Mouse (Mus musculus): ENCODE measurements around the gene Ogfod2. TPM values are rescaled to one million over a fixed set of nuclear protein-coding genes. Genes with fewer than 3 reads are reported as not detected.
A peak's percentile ranks its signal among the peaks of the same experiment; 100 is the strongest.

Gene Ogfod2
- polyA plus RNA-seq, 1 experiment from 2014 or later: 29.4 TPM

GRCm38 (mm10) chr5:124115990-124116845 is 4.1 kb downstream of the Ogfod2 start, which contains the start of gene Arl6ip4:
Gene Arl6ip4, plus strand, starts transcription at chr5:124116089.
- peaks cover 58% of the 10 kb centered on the region for H3K4me1 ChIP-seq (replicated peaks)
- WGBS: 1% methylated on average over 64 of the region's 64 CpGs

GRCm38 (mm10) chr5:124119204-124119603 is 7.1 kb downstream of the Ogfod2 start:
- H3K36me3 ChIP-seq: peaks cover 79% of the 10 kb centered on the region
- ATAC-seq (ENCODE audit: low FRiP score): no peak
- no peaks in the 10 kb centered on the region for H3K27me3 ChIP-seq
- WGBS: 71% methylated on average over 5 of the region's 5 CpGs
- H3K9me3 ChIP-seq: no peaks in the 10 kb centered on the region
- H3K4me2 ChIP-seq: no peak overlapping the region
- no peak overlapping the region for H3K4me3 ChIP-seq
- no peak overlapping the region for H3K27ac ChIP-seq
- peak overlapping the region; percentile 5; the same call in 1 of the 2 replicates for H3K9ac ChIP-seq
- peaks cover 37% of the 10 kb centered on the region for H3K4me1 ChIP-seq (replicated peaks)

More at GRCm38 (mm10) chr5:124115990-124116845, 4.1 kb downstream of the Ogfod2 start, which contains the start of gene Arl6ip4:
- Histone ChIP-seq H3K4me2 (peak within 1 kb of the TSS; percentile 99), H3K9ac (peak within 1 kb of the TSS; percentile 95), H3K4me3 (peak within 1 kb of the TSS; percentile 83), H3K9me3 (no peaks in the 10 kb centered on the region), H3K27ac (peak within 1 kb of the TSS; percentile 89), H3K27me3 (no peaks in the 10 kb centered on the region), H3K36me3 (peaks cover 54% of the 10 kb centered on the region)
- ATAC-seq (ENCODE audit: low FRiP score): 0 out of 2 replicates have a peak, but pooled peaks have one; percentile 6

- WGBS: 92% methylated on average over 18 of the region's 18 CpGs
- Histone ChIP-seq H3K27me3 (no peaks in the 10 kb centered on the region), H3K4me3 (no peak overlapping the region), H3K4me1 (replicated peaks) (peaks cover 13% of the 10 kb centered on the region), H3K4me2 (no peak overlapping the region), H3K9me3 (no peaks in the 10 kb centered on the region), H3K9ac (no peak overlapping the region), H3K27ac (no peak overlapping the region), H3K36me3 (peaks cover 99% of the 10 kb centered on the region)
- no peak for ATAC-seq (ENCODE audit: low FRiP score)
Measured at GRCm38 (mm10) chr5:124122357-124122756, 10.3 kb downstream of the Ogfod2 start.

- H3K27ac ChIP-seq: no peak overlapping the region
- H3K9me3 ChIP-seq: no peaks in the 10 kb centered on the region
- no peaks in the 10 kb centered on the region for H3K27me3 ChIP-seq
- no peaks in the 10 kb centered on the region for H3K4me1 ChIP-seq (replicated peaks)
- no peak overlapping the region for H3K4me2 ChIP-seq
- H3K9ac ChIP-seq: peak overlapping the region; percentile 39; the same call in 1 of the 2 replicates
- 90% methylated on average over 11 of the region's 11 CpGs for WGBS
- ATAC-seq (ENCODE audit: low FRiP score): no peak
- no peak overlapping the region for H3K4me3 ChIP-seq
- H3K36me3 ChIP-seq: peaks cover 99% of the 10 kb centered on the region
Measured at GRCm38 (mm10) chr5:124125093-124125492, 13.0 kb downstream of the Ogfod2 start.

- H3K36me3 ChIP-seq: peaks cover 78% of the 10 kb centered on the region
- no peak overlapping the region for H3K4me3 ChIP-seq
- H3K27me3 ChIP-seq: no peaks in the 10 kb centered on the region
- no peak overlapping the region for H3K9ac ChIP-seq
- WGBS: 86% methylated on average over 5 of the region's 5 CpGs
- no peak overlapping the region for H3K4me2 ChIP-seq
- ATAC-seq (ENCODE audit: low FRiP score): no peak
- no peak overlapping the region for H3K27ac ChIP-seq
- no peaks in the 10 kb centered on the region for H3K9me3 ChIP-seq
- no peaks in the 10 kb centered on the region for H3K4me1 ChIP-seq (replicated peaks)
Measured at GRCm38 (mm10) chr5:124134261-124134660, 22.2 kb downstream of the Ogfod2 start.

GRCm38 (mm10) chr5:124138066-124138465 is 26.0 kb downstream of the Ogfod2 start:
- 0 out of 2 replicates have a peak, but pooled peaks have one; percentile 36 for ATAC-seq (ENCODE audit: low FRiP score)
- H3K4me3 ChIP-seq: no peak overlapping the region
- H3K27me3 ChIP-seq: no peaks in the 10 kb centered on the region
- no peak overlapping the region for H3K4me2 ChIP-seq
- no peaks in the 10 kb centered on the region for H3K9me3 ChIP-seq
- no peak overlapping the region for H3K9ac ChIP-seq
- H3K27ac ChIP-seq: no peak overlapping the region
- 77% methylated on average over 7 of the region's 7 CpGs for WGBS
- no peaks in the 10 kb centered on the region for H3K4me1 ChIP-seq (replicated peaks)
- peaks cover 61% of the 10 kb centered on the region for H3K36me3 ChIP-seq

GRCm38 (mm10) chr5:124149028-124149427 is 36.9 kb downstream of the Ogfod2 start:
- Histone ChIP-seq H3K36me3 (peaks cover 45% of the 10 kb centered on the region), H3K4me1 (replicated peaks) (no peaks in the 10 kb centered on the region), H3K9ac (no peak overlapping the region), H3K4me3 (no peak overlapping the region), H3K27ac (no peak overlapping the region), H3K9me3 (no peaks in the 10 kb centered on the region), H3K27me3 (no peaks in the 10 kb centered on the region), H3K4me2 (no peak overlapping the region)
- ATAC-seq (ENCODE audit: low FRiP score): no peak
- WGBS: 77% methylated on average over 5 of the region's 5 CpGs

- no peak overlapping the region for H3K4me2 ChIP-seq
- no peaks in the 10 kb centered on the region for H3K4me1 ChIP-seq (replicated peaks)
- no peak overlapping the region for H3K9ac ChIP-seq
- H3K4me3 ChIP-seq: no peak overlapping the region
- H3K27ac ChIP-seq: no peak overlapping the region
- H3K36me3 ChIP-seq: peaks cover 36% of the 10 kb centered on the region
- H3K27me3 ChIP-seq: no peaks in the 10 kb centered on the region
- 85% methylated on average over 7 of the region's 7 CpGs for WGBS
- ATAC-seq (ENCODE audit: low FRiP score): no peak
- no peaks in the 10 kb centered on the region for H3K9me3 ChIP-seq
Measured at GRCm38 (mm10) chr5:124150895-124151294, 38.8 kb downstream of the Ogfod2 start.

GRCm38 (mm10) chr5:124152734-124153133 is 40.6 kb downstream of the Ogfod2 start:
- ATAC-seq (ENCODE audit: low FRiP score): no peak
- H3K36me3 ChIP-seq: peaks cover 30% of the 10 kb centered on the region
- H3K9me3 ChIP-seq: no peaks in the 10 kb centered on the region
- no peaks in the 10 kb centered on the region for H3K27me3 ChIP-seq
- H3K4me3 ChIP-seq: no peak overlapping the region
- no peak overlapping the region for H3K4me2 ChIP-seq
- WGBS: 95% methylated on average over 4 of the region's 4 CpGs
- no peaks in the 10 kb centered on the region for H3K4me1 ChIP-seq (replicated peaks)
- H3K9ac ChIP-seq: no peak overlapping the region
- no peak overlapping the region for H3K27ac ChIP-seq

GRCm38 (mm10) chr5:124155943-124156342 is 43.8 kb downstream of the Ogfod2 start:
- WGBS: 81% methylated on average over 5 of the region's 5 CpGs
- no peak overlapping the region for H3K4me2 ChIP-seq
- no peaks in the 10 kb centered on the region for H3K27me3 ChIP-seq
- ATAC-seq (ENCODE audit: low FRiP score): no peak
- H3K36me3 ChIP-seq: peaks cover 13% of the 10 kb centered on the region
- H3K9me3 ChIP-seq: no peaks in the 10 kb centered on the region
- H3K27ac ChIP-seq: no peak overlapping the region
- H3K4me3 ChIP-seq: no peak overlapping the region
- peaks cover 1% of the 10 kb centered on the region; the same call in 1 of the 2 replicates for H3K4me1 ChIP-seq (replicated peaks)
- H3K9ac ChIP-seq: no peak overlapping the region

- H3K9me3 ChIP-seq: no peaks in the 10 kb centered on the region
- no peaks in the 10 kb centered on the region for H3K36me3 ChIP-seq
- H3K27ac ChIP-seq: no peak overlapping the region
- H3K4me1 ChIP-seq (replicated peaks): peaks cover 22% of the 10 kb centered on the region
- no peak for ATAC-seq (ENCODE audit: low FRiP score)
- no peak overlapping the region for H3K4me2 ChIP-seq
- no peaks in the 10 kb centered on the region for H3K27me3 ChIP-seq
- WGBS: 66% methylated on average over 4 of the region's 4 CpGs
- H3K4me3 ChIP-seq: no peak overlapping the region
- no peak overlapping the region; the same call in 1 of the 2 replicates for H3K9ac ChIP-seq
Measured at GRCm38 (mm10) chr5:124158305-124158704, 46.2 kb downstream of the Ogfod2 start.

GRCm38 (mm10) chr5:124159453-124159852 is 47.4 kb downstream of the Ogfod2 start:
- H3K4me1 ChIP-seq (replicated peaks): peaks cover 33% of the 10 kb centered on the region
- no peaks in the 10 kb centered on the region for H3K9me3 ChIP-seq
- no peak overlapping the region for H3K4me3 ChIP-seq
- ATAC-seq (ENCODE audit: low FRiP score): no peak
- no peaks in the 10 kb centered on the region for H3K36me3 ChIP-seq
- no peak overlapping the region for H3K4me2 ChIP-seq
- no peak overlapping the region for H3K9ac ChIP-seq
- 73% methylated on average over 7 of the region's 7 CpGs for WGBS
- H3K27me3 ChIP-seq: no peaks in the 10 kb centered on the region
- no peak overlapping the region for H3K27ac ChIP-seq

Measured in hindbrain, embryonic 13.5 days (tissue).